Mouse (Mus musculus): ENCODE measurements at regions not wholly inside any gene's neighbourhood (a gene's known extent, or its start where the extent isn't known, plus 50 kb on each side); places are given as distances from the start of the nearest gene placed in this dataset.

GRCm38 (mm10) chr1:77820101-77820500 is 305.2 kb upstream of the Epha4 start:
- 84% methylated on average over 2 of the region's 2 CpGs for WGBS
- Histone ChIP-seq H3K4me1 (ENCODE audit: control insufficient read depth, insufficient read depth, low read length) (no peaks in the 10 kb centered on the region), H3K4me3 (replicated peaks; ENCODE audit: insufficient read depth, low read depth, low read length) (no peak overlapping the region), H3K27ac (ENCODE audit: insufficient read depth, low read length) (no peak overlapping the region), H3K27me3 (ENCODE audit: control insufficient read depth, insufficient read depth, low read length) (no peaks in the 10 kb centered on the region)
- no peak for TF ChIP-seq CTCF (IDR thresholded peaks at IDR 0.05; ENCODE audit: borderline replicate concordance, insufficient read depth, low read depth, low read length)
- no peak for TF ChIP-seq POLR2A (IDR thresholded peaks at IDR 0.05; ENCODE audit: borderline replicate concordance, insufficient read depth, low read length)
- DNase-seq = no peak

- TF ChIP-seq POLR2A (IDR thresholded peaks at IDR 0.05; ENCODE audit: borderline replicate concordance, insufficient read depth, low read length) (no peak), CTCF (IDR thresholded peaks at IDR 0.05; ENCODE audit: borderline replicate concordance, insufficient read depth, low read depth, low read length) (no peak)
- H3K27me3 ChIP-seq (ENCODE audit: control insufficient read depth, insufficient read depth, low read length) = no peaks in the 10 kb centered on the region
- no peak overlapping the region for H3K27ac ChIP-seq (ENCODE audit: insufficient read depth, low read length)
- H3K4me3 ChIP-seq (replicated peaks; ENCODE audit: insufficient read depth, low read depth, low read length) = no peak overlapping the region
- WGBS = 87% methylated on average over 4 of the region's 4 CpGs
- DNase-seq = no peak
- no peaks in the 10 kb centered on the region for H3K4me1 ChIP-seq (ENCODE audit: control insufficient read depth, insufficient read depth, low read length)
These were observed 300.6 kb upstream of the Epha4 start for GRCm38 (mm10) chr1:77815451-77815850.

GRCm38 (mm10) chr1:77811573-77811972 is 296.7 kb upstream of the Epha4 start:
- Histone ChIP-seq H3K4me1 (ENCODE audit: control insufficient read depth, insufficient read depth, low read length) (no peaks in the 10 kb centered on the region), H3K4me3 (replicated peaks; ENCODE audit: insufficient read depth, low read depth, low read length) (no peak overlapping the region), H3K27ac (ENCODE audit: insufficient read depth, low read length) (no peak overlapping the region), H3K27me3 (ENCODE audit: control insufficient read depth, insufficient read depth, low read length) (no peaks in the 10 kb centered on the region)
- no peak for TF ChIP-seq POLR2A (IDR thresholded peaks at IDR 0.05; ENCODE audit: borderline replicate concordance, insufficient read depth, low read length)
- no peak for TF ChIP-seq CTCF (IDR thresholded peaks at IDR 0.05; ENCODE audit: borderline replicate concordance, insufficient read depth, low read depth, low read length)
- no peak for DNase-seq

- Histone ChIP-seq H3K4me1 (ENCODE audit: control insufficient read depth, insufficient read depth, low read length) (no peaks in the 10 kb centered on the region), H3K4me3 (replicated peaks; ENCODE audit: insufficient read depth, low read depth, low read length) (no peak overlapping the region), H3K27ac (ENCODE audit: insufficient read depth, low read length) (no peak overlapping the region), H3K27me3 (ENCODE audit: control insufficient read depth, insufficient read depth, low read length) (no peaks in the 10 kb centered on the region; the same call in 1 of the 2 replicates)
- WGBS = 19% methylated on average over 6 of the region's 6 CpGs
- DNase-seq = no peak
- TF ChIP-seq CTCF (IDR thresholded peaks at IDR 0.05; ENCODE audit: borderline replicate concordance, insufficient read depth, low read depth, low read length) (no peak), POLR2A (IDR thresholded peaks at IDR 0.05; ENCODE audit: borderline replicate concordance, insufficient read depth, low read length) (no peak)
These were observed 276.1 kb upstream of the Epha4 start for GRCm38 (mm10) chr1:77790974-77791373.

- no peaks in the 10 kb centered on the region for H3K4me1 ChIP-seq (ENCODE audit: control insufficient read depth, insufficient read depth, low read length)
- H3K27me3 ChIP-seq (ENCODE audit: control insufficient read depth, insufficient read depth, low read length) = no peaks in the 10 kb centered on the region
- no peak for TF ChIP-seq POLR2A (IDR thresholded peaks at IDR 0.05; ENCODE audit: borderline replicate concordance, insufficient read depth, low read length)
- TF ChIP-seq CTCF (IDR thresholded peaks at IDR 0.05; ENCODE audit: borderline replicate concordance, insufficient read depth, low read depth, low read length) = no peak
- no peak overlapping the region for H3K27ac ChIP-seq (ENCODE audit: insufficient read depth, low read length)
- 69% methylated on average over 3 of the region's 3 CpGs for WGBS
- DNase-seq = no peak
- no peak overlapping the region for H3K4me3 ChIP-seq (replicated peaks; ENCODE audit: insufficient read depth, low read depth, low read length)
These were observed 239.4 kb upstream of the Epha4 start for GRCm38 (mm10) chr1:77754326-77754725.

- TF ChIP-seq POLR2A (IDR thresholded peaks at IDR 0.05; ENCODE audit: borderline replicate concordance, insufficient read depth, low read length) = no peak
- TF ChIP-seq CTCF (IDR thresholded peaks at IDR 0.05; ENCODE audit: borderline replicate concordance, insufficient read depth, low read depth, low read length) = no peak
- WGBS = 48% methylated on average over 2 of the region's 2 CpGs
- H3K27ac ChIP-seq (ENCODE audit: insufficient read depth, low read length) = no peak overlapping the region
These were observed 233.9 kb upstream of the Epha4 start for GRCm38 (mm10) chr1:77748483-77749465.

GRCm38 (mm10) chr1:77732099-77732498 is 217.2 kb upstream of the Epha4 start:
- no peaks in the 10 kb centered on the region for H3K4me1 ChIP-seq (ENCODE audit: control insufficient read depth, insufficient read depth, low read length)
- WGBS = 11% methylated on average over 10 of the region's 10 CpGs
- H3K4me3 ChIP-seq (replicated peaks; ENCODE audit: insufficient read depth, low read depth, low read length) = no peak overlapping the region
- no peak for TF ChIP-seq CTCF (IDR thresholded peaks at IDR 0.05; ENCODE audit: borderline replicate concordance, insufficient read depth, low read depth, low read length)
- no peak for TF ChIP-seq POLR2A (IDR thresholded peaks at IDR 0.05; ENCODE audit: borderline replicate concordance, insufficient read depth, low read length)
- no peaks in the 10 kb centered on the region for H3K27me3 ChIP-seq (ENCODE audit: control insufficient read depth, insufficient read depth, low read length)
- no peak for DNase-seq
- H3K27ac ChIP-seq (ENCODE audit: insufficient read depth, low read length) = no peak overlapping the region

More at GRCm38 (mm10) chr1:77748483-77749465, 233.9 kb upstream of the Epha4 start:
- Histone ChIP-seq H3K4me3 (replicated peaks; ENCODE audit: insufficient read depth, low read depth, low read length) (no peak overlapping the region), H3K27me3 (ENCODE audit: control insufficient read depth, insufficient read depth, low read length) (no peaks in the 10 kb centered on the region), H3K4me1 (ENCODE audit: control insufficient read depth, insufficient read depth, low read length) (no peaks in the 10 kb centered on the region)
- DNase-seq = no peak

GRCm38 (mm10) chr1:77727561-77727960 is 212.7 kb upstream of the Epha4 start:
- no peak for DNase-seq
- H3K4me1 ChIP-seq (ENCODE audit: control insufficient read depth, insufficient read depth, low read length) = no peaks in the 10 kb centered on the region
- 97% methylated on average over 2 of the region's 2 CpGs for WGBS
- H3K27ac ChIP-seq (ENCODE audit: insufficient read depth, low read length) = no peak overlapping the region
- TF ChIP-seq CTCF (IDR thresholded peaks at IDR 0.05; ENCODE audit: borderline replicate concordance, insufficient read depth, low read depth, low read length) (no peak), POLR2A (IDR thresholded peaks at IDR 0.05; ENCODE audit: borderline replicate concordance, insufficient read depth, low read length) (no peak)
- H3K27me3 ChIP-seq (ENCODE audit: control insufficient read depth, insufficient read depth, low read length) = no peaks in the 10 kb centered on the region
- no peak overlapping the region for H3K4me3 ChIP-seq (replicated peaks; ENCODE audit: insufficient read depth, low read depth, low read length)
